Mouse (Mus musculus): ENCODE measurements around the gene Kcnk12.

The Kcnk12 gene

GRCm38 (mm10) chr17:87698996-87699765, 98.6 kb downstream of the Kcnk12 start:
- no peak for DNase-seq (ENCODE audit: low spot score)

- DNase-seq (ENCODE audit: low spot score), result no peak
Observed at GRCm38 (mm10) chr17:87696814-87697213, 101.0 kb downstream of the Kcnk12 start.

- no peak for DNase-seq (ENCODE audit: low spot score)
Observed at GRCm38 (mm10) chr17:87695874-87696465, 101.8 kb downstream of the Kcnk12 start.
